Mouse (Mus musculus) forebrain, embryonic 11.5 days (tissue): ENCODE data around the gene Porcn. TPM values are rescaled to one million over a fixed set of nuclear protein-coding genes. Genes with fewer than 3 reads are reported as not detected.

ENCODE experiments used
- ATAC-seq: fragments of 200-750 bp; cut with Nextera tagmentation; replicated peaks from 2 replicates; pipeline ENCODE4 v1.8.0; 2017; ENCODE audit warnings: moderate TSS enrichment; ENCODE audit not compliant: low FRiP score
- DNase-seq: peaks from one replicate; pipeline ENCODE4 v3.0.0-alpha.2; 2017; ENCODE audit warnings: low spot score
- H3K27ac ChIP-seq: fragments of 300-500 bp; sonication (generic); 2 replicates; pipeline ENCODE4 v1.5.1; 2014; ENCODE audit warnings: low read depth, low read length
- H3K27me3 ChIP-seq: fragments of 300-500 bp; sonication (generic); 2 replicates; pipeline ENCODE4 v1.6.1; 2014; ENCODE audit warnings: mild to moderate bottlenecking, low read length, mixed read lengths; ENCODE audit not compliant: control insufficient read depth, insufficient read depth
- H3K36me3 ChIP-seq: fragments of 300-500 bp; sonication (generic); 2 replicates; pipeline ENCODE4 v1.6.1; 2014; ENCODE audit warnings: mild to moderate bottlenecking, low read length, moderate library complexity, mixed read lengths; ENCODE audit not compliant: control insufficient read depth, insufficient read depth
- H3K4me1 ChIP-seq: fragments of 300-500 bp; sonication (generic); replicated peaks from 2 replicates; pipeline ENCODE4 v1.6.1; 2014; ENCODE audit warnings: low read length, mixed read lengths; ENCODE audit not compliant: control insufficient read depth, insufficient read depth
- H3K4me2 ChIP-seq: fragments of 300-500 bp; sonication (generic); 2 replicates; pipeline ENCODE4 v1.6.1; 2014; ENCODE audit warnings: low read depth, mild to moderate bottlenecking, low read length, moderate library complexity, mixed read lengths; ENCODE audit not compliant: severe bottlenecking
- H3K4me3 ChIP-seq: fragments of 300-500 bp; sonication (generic); 2 replicates; pipeline ENCODE4 v1.5.1; 2014; ENCODE audit warnings: low read depth, low read length
- H3K9ac ChIP-seq: fragments of 300-500 bp; sonication (generic); 2 replicates; pipeline ENCODE4 v1.6.1; 2014; ENCODE audit warnings: low read length
- H3K9me3 ChIP-seq: fragments of 300-500 bp; sonication (generic); 2 replicates; pipeline ENCODE4 v1.6.1; 2016; ENCODE audit warnings: low read length, mixed read lengths; ENCODE audit not compliant: control insufficient read depth
- WGBS: fragments of 180-500 bp; shearing (Covaris S2); extraction: QIAGEN DNeasy Blood & Tissue Kit; methylation state at CpG from one replicate; pipeline ENCODE4 v1.1.7; 2014; 5-methylcytosine and 5-hydroxymethylcytosine counted together
- polyA plus RNA-seq: library from polyadenylated mRNA; unstranded; fragments of >200 nt; fragmentation: Nextera tagmentation; extraction: Ambion mirVana; gene quantifications from 2 replicates; pipeline ENCODE4 v1.2.1, GENCODE M21; 2014

Gene Porcn
- polyA plus RNA-seq, 1 experiment from 2014 or later = 14.5 TPM

GRCm38 (mm10) chrX:8167716-8168647, 38.3 kb downstream of the Porcn start:
- ATAC-seq = no peak

GRCm38 (mm10) chrX:8164471-8164870, 41.9 kb downstream of the Porcn start:
- Histone ChIP-seq H3K9ac (no peak overlapping the region), H3K4me1 (no peaks in the 10 kb centered on the region), H3K9me3 (no peaks in the 10 kb centered on the region), H3K4me2 (no peak overlapping the region), H3K27ac (no peak overlapping the region), H3K4me3 (no peak overlapping the region), H3K36me3 (no peaks in the 10 kb centered on the region), H3K27me3 (no peaks in the 10 kb centered on the region)
- WGBS = 81% methylated on average over 4 of the region's 4 CpGs
- DNase-seq (no peak), ATAC-seq (no peak)

More at GRCm38 (mm10) chrX:8167716-8168647, 38.3 kb downstream of the Porcn start:
- Histone ChIP-seq H3K9ac (no peak overlapping the region), H3K27ac (no peak overlapping the region), H3K4me3 (no peak overlapping the region), H3K4me1 (no peaks in the 10 kb centered on the region), H3K9me3 (no peaks in the 10 kb centered on the region), H3K27me3 (no peaks in the 10 kb centered on the region), H3K4me2 (no peak overlapping the region), H3K36me3 (no peaks in the 10 kb centered on the region)
- WGBS = 94% methylated on average over 10 of the region's 10 CpGs
- no peak for DNase-seq

- no peaks in the 10 kb centered on the region for H3K9me3 ChIP-seq
- H3K4me3 ChIP-seq = no peak overlapping the region
- WGBS = 84% methylated on average over 5 of the region's 5 CpGs
- no peak overlapping the region for H3K4me2 ChIP-seq
- no peak for DNase-seq
- no peak for ATAC-seq
- H3K27me3 ChIP-seq = no peaks in the 10 kb centered on the region
- H3K4me1 ChIP-seq = no peaks in the 10 kb centered on the region
- no peak overlapping the region for H3K27ac ChIP-seq
- H3K36me3 ChIP-seq = no peaks in the 10 kb centered on the region
- no peak overlapping the region for H3K9ac ChIP-seq
These were observed 43.2 kb downstream of the Porcn start for GRCm38 (mm10) chrX:8163076-8163475.

GRCm38 (mm10) chrX:8145153-8145991, 61.0 kb downstream of the Porcn start, which contains the start of gene Rbm3:
TSS of gene Rbm3 (minus strand) at chrX:8145880.
- Histone ChIP-seq H3K9me3 (no peaks in the 10 kb centered on the region), H3K4me2 (peak within 1 kb of the TSS; percentile 74), H3K9ac (peak within 1 kb of the TSS; percentile 79), H3K27me3 (no peaks in the 10 kb centered on the region), H3K36me3 (peaks cover 3% of the 10 kb centered on the region; the same call in 1 of the 2 replicates), H3K4me3 (peak within 1 kb of the TSS; percentile 54), H3K4me1 (no peaks in the 10 kb centered on the region), H3K27ac (peak within 1 kb of the TSS; percentile 94)
- 19% methylated on average over 57 of the region's 65 CpGs for WGBS
- peak; percentile 89 for DNase-seq
- peak; percentile 95 for ATAC-seq

Other genes starting within 250 kb of the Porcn start
- gene Gata1, start 228.5 kb downstream of the Porcn start, polyA plus RNA-seq = 5.4 and 5.6 TPM in 2 replicates
- gene Glod5, start 188.0 kb downstream of the Porcn start, polyA plus RNA-seq = not detected in 2 replicates
- 96.1 and 99.7 TPM in 2 replicates for gene Suv39h1, start 131.8 kb downstream of the Porcn start, polyA plus RNA-seq
- 0.12 and 0.51 TPM in 2 replicates for gene Was, start 116.0 kb downstream of the Porcn start, polyA plus RNA-seq
- 26.6 and 27.4 TPM in 2 replicates for gene Wdr13, start 73.6 kb downstream of the Porcn start, polyA plus RNA-seq
- gene Rbm3, start 60.6 kb downstream of the Porcn start, polyA plus RNA-seq = 466 and 494 TPM in 2 replicates
- gene Tbc1d25, start 30.3 kb downstream of the Porcn start, polyA plus RNA-seq = 13.5 and 13.9 TPM in 2 replicates
- 24.5 and 25.2 TPM in 2 replicates for gene Ebp, start 13.0 kb downstream of the Porcn start, polyA plus RNA-seq
- 40.4 and 47.1 TPM in 2 replicates for gene Ftsj1, start 45.9 kb upstream of the Porcn start, polyA plus RNA-seq
- gene Slc38a5, start 64.6 kb upstream of the Porcn start, polyA plus RNA-seq = 5.4 and 6.1 TPM in 2 replicates
- gene Ssxb10, start 120.9 kb upstream of the Porcn start, polyA plus RNA-seq = not detected in 2 replicates
- not detected in 2 replicates for gene Ssxb9, start 160.5 kb upstream of the Porcn start, polyA plus RNA-seq
- gene Ssxb1, start 206.8 kb upstream of the Porcn start, polyA plus RNA-seq = not detected in 2 replicates